Mouse (Mus musculus) thymus, adult 2 months (tissue): ENCODE results near the gene Rbm4b. TPM values are rescaled to one million over a fixed set of nuclear protein-coding genes. Genes with fewer than 3 reads are reported as not detected.
"Not testable (repeated sequence)": the region's sequence is repeated elsewhere in the genome, so short reads cannot be mapped to it uniquely, and the experiment has no call there.

Source experiments
- DNase-seq: peaks from one replicate; pipeline ENCODE4 v3.0.0; 2021
- H3K27ac ChIP-seq: fragments of 200-500 bp; 2 replicates; pipeline ENCODE4 v1.5.1; 2012; ENCODE audit warnings: low read length, control low read depth; ENCODE audit not compliant: control insufficient read depth, insufficient read depth
- H3K27me3 ChIP-seq: fragments of 200-500 bp; 2 replicates; pipeline ENCODE4 v1.6.1; 2012; ENCODE audit warnings: mild to moderate bottlenecking, low read length, moderate library complexity, mixed read lengths; ENCODE audit not compliant: control insufficient read depth, insufficient read depth
- H3K36me3 ChIP-seq: fragments of 200-500 bp; 2 replicates; pipeline ENCODE4 v1.6.1; 2012; ENCODE audit warnings: mild to moderate bottlenecking, low read length, moderate library complexity; ENCODE audit not compliant: control insufficient read depth, insufficient read depth
- H3K4me1 ChIP-seq: fragments of 200-500 bp; replicated peaks from 2 replicates; pipeline ENCODE4 v1.6.1; 2012; ENCODE audit warnings: low read length; ENCODE audit not compliant: control insufficient read depth, insufficient read depth
- H3K4me3 ChIP-seq: fragments of 200-500 bp; 2 replicates; pipeline ENCODE4 v1.5.1; 2012; ENCODE audit warnings: mild to moderate bottlenecking, low read length, control low read depth, moderate library complexity; ENCODE audit not compliant: control insufficient read depth, insufficient read depth
- CTCF ChIP-seq: fragments of 200-500 bp; IDR thresholded peaks from 2 replicates; pipeline ENCODE4 v1.5.1; 2012; ENCODE audit warnings: mild to moderate bottlenecking, control low read depth, low read length, moderate library complexity, borderline replicate concordance; ENCODE audit not compliant: control insufficient read depth, poor library complexity, insufficient read depth; ENCODE audit errors: extremely low read depth
- POLR2A ChIP-seq: fragments of 200-500 bp; IDR thresholded peaks from 2 replicates; pipeline ENCODE4 v1.6.1; 2012; ENCODE audit warnings: mild to moderate bottlenecking, low read length, control low read depth, moderate library complexity; ENCODE audit not compliant: control insufficient read depth, poor library complexity, insufficient read depth; ENCODE audit errors: extremely low read depth
- WGBS: fragments of 180-500 bp; shearing (Covaris S2); methylation state at CpG from one replicate; pipeline ENCODE4 v1.1.7; 2018; 5-methylcytosine and 5-hydroxymethylcytosine counted together
- polyA plus RNA-seq: library from polyadenylated mRNA; depleted of rRNA; stranded (reverse); fragments of >200 nt; gene quantifications from 2 replicates; pipeline ENCODE4 v1.2.3, GENCODE M21; 2012; rRNA removed

Rbm4b gene
- polyA plus RNA-seq, 1 experiment: 20.2 TPM

DNA sequence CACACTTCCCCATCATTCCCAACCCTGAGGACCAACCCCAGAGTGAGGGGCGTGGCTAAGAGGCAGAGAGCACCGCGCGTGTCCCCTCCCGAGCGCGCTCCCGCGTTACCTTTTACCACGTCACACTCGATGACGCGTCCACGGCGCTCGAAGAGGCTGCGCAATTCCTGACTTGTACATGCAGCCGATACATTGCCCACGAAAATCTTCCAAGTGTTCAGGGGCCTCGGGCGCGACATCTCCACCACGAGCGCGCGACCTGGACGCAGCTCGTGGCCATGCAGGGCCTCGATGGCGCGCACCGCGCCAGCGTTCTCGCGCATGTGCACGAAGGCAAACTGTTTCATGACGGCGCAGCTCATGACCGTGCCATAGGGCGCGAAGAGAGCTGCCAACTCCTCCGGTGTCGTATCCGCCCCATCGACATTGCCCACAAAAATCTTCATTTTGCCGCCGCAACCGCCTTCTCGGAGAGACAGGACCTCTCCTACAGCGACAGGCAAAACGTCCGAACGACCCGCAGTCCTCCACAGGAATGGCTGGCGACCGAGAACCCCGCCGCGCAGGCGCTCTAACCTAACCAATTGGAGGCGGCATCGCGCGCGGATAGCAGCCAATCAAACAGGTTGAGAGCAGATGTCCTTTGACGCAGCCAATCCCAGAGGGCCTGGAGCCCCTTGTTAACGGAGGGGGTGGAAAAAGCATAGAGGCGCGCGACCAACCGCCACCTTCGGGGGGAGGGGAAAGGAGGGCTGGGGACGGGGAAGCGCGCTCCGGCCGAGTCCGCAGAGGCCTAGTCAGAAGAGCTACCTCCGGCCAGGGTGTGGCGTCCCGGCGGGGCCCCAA, 55.0 kb downstream of the Rbm4b start, which contains the start of the genes Gm21992 and Rbm14:
Gene Gm21992, minus strand, starts transcription at position 550 of the 846 bp plus-strand sequence.
Gene Rbm14, minus strand, starts transcription at position 572 of the 846 bp plus-strand sequence.
- Histone ChIP-seq H3K27ac (peak within 1 kb of the TSS; percentile 60), H3K4me1 (peaks cover 3% of the 10 kb centered on the region), H3K4me3 (peak within 1 kb of the TSS; percentile 65), H3K36me3 (no peaks in the 10 kb centered on the region), H3K27me3 (no peaks in the 10 kb centered on the region)
- TF ChIP-seq CTCF (peak; percentile 53; the same call in 1 of the 2 replicates), POLR2A (peak; percentile 98)
- DNase-seq: peak; percentile 96
- under 1% methylated on average over 83 of the region's 83 CpGs for WGBS

DNA sequence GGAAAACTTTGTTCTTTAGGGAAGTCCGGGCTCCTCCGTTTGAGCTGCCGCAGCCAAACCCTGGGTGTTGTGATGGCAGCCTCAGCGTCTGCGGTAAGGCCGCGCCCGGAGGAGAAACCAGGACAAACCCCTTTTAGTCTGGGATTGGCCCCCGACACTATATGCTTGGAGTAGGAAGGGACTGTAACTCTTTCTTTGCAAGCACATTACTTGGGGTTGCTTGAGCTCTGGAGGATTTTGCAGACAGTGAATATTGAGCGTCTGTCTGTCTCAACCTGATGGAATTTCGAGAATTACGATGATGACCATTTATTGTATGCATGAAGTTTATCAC, 55.6 kb downstream of the Rbm4b start:
- Histone ChIP-seq H3K36me3 (no peaks in the 10 kb centered on the region), H3K4me3 (peak overlapping the region; percentile 65), H3K27ac (peak overlapping the region; percentile 60), H3K4me1 (peaks cover 3% of the 10 kb centered on the region), H3K27me3 (no peaks in the 10 kb centered on the region)
- WGBS: 2% methylated on average over 12 of the region's 12 CpGs
- TF ChIP-seq POLR2A (no peak), CTCF (no peak)
- DNase-seq: no peak

DNA sequence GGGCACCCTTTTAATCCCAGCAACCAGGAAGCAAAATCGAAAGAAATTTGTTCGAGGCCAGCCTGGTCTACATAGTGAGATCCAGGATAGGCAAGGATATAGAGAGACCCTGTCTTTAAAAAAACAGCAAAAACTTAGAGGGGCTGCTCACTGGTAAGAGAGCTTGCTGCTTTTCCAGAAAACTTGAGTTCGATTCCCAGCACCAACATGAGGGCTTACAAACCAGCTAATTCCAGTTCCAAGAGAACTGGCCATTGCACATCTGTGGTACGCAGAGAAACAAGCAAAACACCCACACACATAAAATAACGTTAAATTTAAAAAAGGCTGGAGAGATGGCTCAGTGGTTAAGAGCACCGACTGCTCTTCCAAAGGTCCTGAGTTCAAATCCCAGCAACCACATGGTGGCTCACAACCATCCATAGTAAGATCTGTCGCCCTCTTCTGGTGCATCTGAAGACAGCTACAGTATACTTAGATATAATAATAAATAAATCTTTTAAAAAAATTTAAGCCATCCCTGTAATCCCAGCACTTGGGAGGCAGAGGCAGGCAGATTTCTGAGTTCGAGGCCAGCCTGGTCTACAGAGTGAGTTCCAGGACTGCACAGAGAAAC, 56.1 kb downstream of the Rbm4b start:
- peak; percentile 16 for DNase-seq
- 78% methylated on average over 8 of the region's 8 CpGs for WGBS
- H3K4me3 ChIP-seq, H3K27ac ChIP-seq, H3K4me1 ChIP-seq, H3K36me3 ChIP-seq, H3K27me3 ChIP-seq: not testable (repeated sequence)

- Histone ChIP-seq H3K27me3 (no peaks in the 10 kb centered on the region), H3K4me3 (no peak overlapping the region), H3K36me3 (no peaks in the 10 kb centered on the region), H3K4me1 (peaks cover 3% of the 10 kb centered on the region), H3K27ac (no peak overlapping the region)
- no peak for TF ChIP-seq CTCF
- TF ChIP-seq POLR2A: no peak
- 93% methylated on average over 6 of the region's 6 CpGs for WGBS
- peak; percentile 25 for DNase-seq
Observed at GRCm38 (mm10) chr19:4813015-4813414, 56.7 kb downstream of the Rbm4b start.

Other genes starting within 250 kb of the Rbm4b start
- gene Pcx, start 246.0 kb upstream of the Rbm4b start, polyA plus RNA-seq: 41.9 and 52.9 TPM in 2 replicates
- gene Lrfn4, start 140.8 kb upstream of the Rbm4b start, polyA plus RNA-seq: 17.3 and 18.1 TPM in 2 replicates
- gene Rce1, start 130.9 kb upstream of the Rbm4b start, polyA plus RNA-seq: 151 and 163 TPM in 2 replicates
- gene Gm960, start 57.8 kb upstream of the Rbm4b start, polyA plus RNA-seq: 0.04 and 1.1 TPM in 2 replicates
- gene Sptbn2, start 45.3 kb upstream of the Rbm4b start, polyA plus RNA-seq: 0.23 and 0.26 TPM in 2 replicates
- 113 and 130 TPM in 2 replicates for gene Rbm4, start 37.4 kb downstream of the Rbm4b start, polyA plus RNA-seq
- gene Gm21992, start 55.1 kb downstream of the Rbm4b start, polyA plus RNA-seq: 30.1 and 56.3 TPM in 2 replicates
- 158 and 205 TPM in 2 replicates for gene Rbm14, start 55.1 kb downstream of the Rbm4b start, polyA plus RNA-seq
- gene Ccs, start 82.8 kb downstream of the Rbm4b start, polyA plus RNA-seq: 35.8 and 45.8 TPM in 2 replicates
- 0.19 and 0.24 TPM in 2 replicates for gene Ccdc87, start 82.9 kb downstream of the Rbm4b start, polyA plus RNA-seq
- gene Ctsf, start 98.6 kb downstream of the Rbm4b start, polyA plus RNA-seq: 27.0 and 31.9 TPM in 2 replicates
- gene Actn3, start 121.4 kb downstream of the Rbm4b start, polyA plus RNA-seq: 8.4 and 11.8 TPM in 2 replicates
- 53.0 and 53.5 TPM in 2 replicates for gene Zdhhc24, start 122.2 kb downstream of the Rbm4b start, polyA plus RNA-seq
- gene Bbs1, start 150.1 kb downstream of the Rbm4b start, polyA plus RNA-seq: 2.8 and 4.7 TPM in 2 replicates
- gene Dpp3, start 171.8 kb downstream of the Rbm4b start, polyA plus RNA-seq: 153 and 175 TPM in 2 replicates
- gene Peli3, start 186.6 kb downstream of the Rbm4b start, polyA plus RNA-seq: 2.1 and 2.3 TPM in 2 replicates
- 25.8 and 27.3 TPM in 2 replicates for gene Mrpl11, start 205.7 kb downstream of the Rbm4b start, polyA plus RNA-seq
- gene Npas4, start 233.8 kb downstream of the Rbm4b start, polyA plus RNA-seq: 0.57 and 0.59 TPM in 2 replicates